In genomic region chr6:54932526-54932925, GRCm38 (mm10) we compare ENCODE assay signal across 22 mouse cellular contexts.
"Had no signal": no experiment of that assay in that cellular context is flagged by ENCODE, and none has a peak within 500 bp of the region (broad histone marks: within the 10 kb centered on the region; RNA-seq: fewer than 3 reads in every experiment).

No protein-coding gene starts in this region.

- H3K4me1 ChIP-seq: hindbrain, embryonic 13.5 days; hindbrain, embryonic 15.5 days; kidney, embryonic 15.5 days; limb, embryonic 13.5 days; limb, embryonic 15.5 days had no signal

- H3K27ac ChIP-seq: heart, embryonic 13.5 days; heart, embryonic 15.5 days; hindbrain, embryonic 13.5 days; hindbrain, embryonic 15.5 days; hindbrain, postnatal 0 days; kidney, embryonic 15.5 days; kidney, postnatal 0 days; limb, embryonic 13.5 days; limb, embryonic 15.5 days had no signal

- H3K9ac ChIP-seq: forebrain, postnatal 0 days; heart, embryonic 13.5 days; heart, embryonic 15.5 days; hindbrain, embryonic 13.5 days; hindbrain, embryonic 15.5 days; kidney, embryonic 15.5 days; limb, embryonic 13.5 days; limb, embryonic 15.5 days had no signal

- H3K4me3 ChIP-seq: heart, embryonic 13.5 days; heart, embryonic 15.5 days; hindbrain, embryonic 13.5 days; hindbrain, embryonic 15.5 days; kidney, embryonic 15.5 days; limb, embryonic 13.5 days; limb, embryonic 15.5 days had no signal

- DNase-seq: forebrain, postnatal 0 days; gastrocnemius, postnatal 14 days; gastrocnemius, postnatal 36 days; heart, adult 18-20 months; heart, postnatal 14 days; kidney, adult 11 months; kidney, adult 2 months; kidney, adult 9 months; kidney, postnatal 14 days; kidney, postnatal 36 days; layer of hippocampus, adult 9-11 months; layer of hippocampus, postnatal 36 days; left cerebral cortex, postnatal 4 days had no signal

- H3K27me3 ChIP-seq: heart, embryonic 13.5 days; heart, embryonic 15.5 days; hindbrain, embryonic 13.5 days; hindbrain, embryonic 15.5 days; kidney, embryonic 15.5 days; limb, embryonic 13.5 days; limb, embryonic 15.5 days had no signal

- H3K36me3 ChIP-seq: heart, embryonic 15.5 days; hindbrain, embryonic 13.5 days; hindbrain, embryonic 15.5 days; kidney, embryonic 15.5 days had no signal
